Mouse (Mus musculus): ENCODE measurements at regions not wholly inside any gene's neighbourhood (a gene's known extent, or its start where the extent isn't known, plus 50 kb on each side); places are given as distances from the start of the nearest gene placed in this dataset.

DNA sequence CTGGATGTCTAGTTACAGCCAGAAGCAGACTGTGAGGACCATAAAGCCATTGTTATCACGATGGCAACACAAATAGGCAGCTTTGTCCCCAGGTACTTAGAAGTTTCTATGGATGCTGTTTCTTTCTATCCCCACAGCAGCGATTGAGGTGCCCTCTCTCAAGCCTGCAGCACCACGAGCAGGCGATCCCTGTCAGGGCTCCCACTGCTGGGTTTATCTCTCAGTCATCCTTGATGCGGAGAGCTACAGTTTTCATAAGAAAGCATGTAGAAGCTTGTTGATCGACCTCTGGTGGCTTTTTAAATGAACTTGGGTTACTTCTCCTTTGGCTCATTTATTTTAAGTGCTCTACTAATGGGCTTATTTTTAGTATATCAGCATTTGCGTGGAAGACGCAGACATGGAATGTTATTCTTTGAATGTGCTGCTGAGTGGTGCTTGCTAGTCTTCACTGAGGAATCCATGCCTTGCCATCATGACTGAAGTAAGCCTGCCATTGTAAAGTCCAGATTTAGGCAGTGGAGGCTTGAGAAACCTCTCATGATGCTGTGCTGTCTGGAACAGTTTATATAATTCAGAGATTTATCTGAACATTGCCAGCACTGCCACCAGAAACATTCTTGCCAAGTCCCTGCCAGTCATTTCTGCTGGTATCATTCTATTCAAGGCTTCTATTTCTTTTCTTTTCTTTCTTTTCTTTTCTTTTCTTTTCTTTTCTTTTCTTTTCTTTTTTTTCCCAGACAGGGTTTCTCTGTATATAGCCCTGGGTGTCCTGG, 161.0 kb downstream of the Cxcl12 start:
- ATAC-seq (replicated peaks; ENCODE audit: poor library complexity): no peak

DNA sequence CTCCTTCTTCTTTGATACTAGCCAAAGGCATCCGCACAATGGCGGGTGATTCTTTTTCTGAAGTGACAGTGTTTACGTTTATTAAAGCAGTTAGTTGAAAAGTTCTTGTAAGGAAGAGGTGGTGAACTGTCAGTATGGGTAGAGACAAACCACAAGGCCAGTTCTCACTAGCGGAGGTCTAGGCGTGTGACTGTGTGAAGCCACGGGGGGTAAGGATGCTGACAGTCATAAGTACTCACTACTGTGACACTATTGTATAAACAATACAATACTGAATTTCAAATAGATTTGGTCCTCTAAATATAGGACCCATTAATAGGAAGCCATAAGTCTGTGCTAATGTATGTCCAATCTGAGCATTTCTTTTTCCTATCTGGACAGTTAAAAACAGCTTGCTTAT, 161.9 kb downstream of the Cxcl12 start:
- no peak for ATAC-seq (replicated peaks; ENCODE audit: poor library complexity)

- no peak for ATAC-seq (replicated peaks; ENCODE audit: poor library complexity)
These were observed 162.5 kb downstream of the Cxcl12 start for GRCm38 (mm10) chr6:117330726-117331360.

DNA sequence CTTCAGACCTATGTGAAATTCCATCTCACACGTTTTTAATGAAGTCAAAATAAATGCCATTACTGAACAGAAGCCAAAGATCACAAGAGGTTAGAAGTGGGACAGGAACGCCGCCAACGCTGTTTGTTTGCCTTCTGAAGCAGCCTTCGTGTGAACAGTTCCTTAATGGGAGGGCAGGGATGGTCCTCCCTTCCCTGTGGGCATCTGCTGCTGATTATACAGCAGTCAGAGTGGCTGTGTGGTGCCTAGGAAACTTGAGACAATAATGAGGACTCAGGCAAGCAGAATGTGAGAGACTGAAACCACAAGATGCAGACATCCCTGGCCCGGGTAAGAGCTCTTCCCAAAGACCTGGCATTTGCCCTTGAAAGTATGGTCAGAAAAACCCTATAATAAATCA, 164.3 kb downstream of the Cxcl12 start:
- no peak for ATAC-seq (replicated peaks; ENCODE audit: poor library complexity)

GRCm38 (mm10) chr6:117342123-117342522, 173.8 kb downstream of the Cxcl12 start:
- no peak for ATAC-seq (replicated peaks; ENCODE audit: poor library complexity)

- ATAC-seq (replicated peaks; ENCODE audit: poor library complexity): no peak
These were observed 179.0 kb downstream of the Cxcl12 start for GRCm38 (mm10) chr6:117347356-117347755.

DNA sequence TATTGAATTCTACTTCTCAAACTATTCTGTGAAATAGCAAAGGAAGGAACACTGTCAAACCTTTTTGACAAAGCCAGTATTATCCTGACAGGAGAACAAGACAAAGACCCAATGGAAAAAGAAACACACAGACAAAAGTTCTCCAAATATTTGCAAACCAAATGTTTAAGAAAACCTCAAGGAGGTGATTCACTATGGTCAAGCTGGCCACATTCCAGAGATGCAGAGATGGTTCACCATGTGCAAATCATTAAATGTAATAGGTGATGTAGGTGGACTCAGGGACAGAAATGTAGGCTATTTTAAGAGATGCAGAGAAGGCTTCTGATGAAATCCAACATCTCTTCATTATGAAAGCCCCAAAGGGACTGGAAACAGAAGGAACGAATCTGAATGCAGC, 183.5 kb downstream of the Cxcl12 start:
- no peak for ATAC-seq (replicated peaks; ENCODE audit: poor library complexity)

DNA sequence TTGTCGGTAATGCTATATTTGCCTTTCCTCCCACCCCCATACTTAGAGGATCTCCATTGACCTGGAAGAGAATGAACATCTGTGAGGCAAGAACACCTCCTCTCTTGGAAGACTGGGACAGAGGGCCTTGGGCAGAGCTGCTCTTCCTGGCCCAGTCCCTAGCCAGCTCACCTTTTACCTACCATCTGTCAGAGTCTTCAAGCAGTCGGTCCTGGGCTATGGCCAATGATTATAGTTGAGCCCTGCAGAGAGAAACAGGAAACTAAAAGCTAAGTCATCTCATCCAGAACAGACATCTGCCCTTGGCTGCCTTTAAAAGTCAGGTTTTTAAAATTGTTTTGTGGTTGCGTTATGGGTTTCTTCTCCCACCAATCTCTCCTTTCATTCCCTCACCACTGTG, 184.8 kb downstream of the Cxcl12 start:
- ATAC-seq (replicated peaks; ENCODE audit: poor library complexity): no peak

- ATAC-seq (replicated peaks; ENCODE audit: poor library complexity): no peak
These were observed 187.8 kb downstream of the Cxcl12 start for GRCm38 (mm10) chr6:117356101-117356500.

DNA sequence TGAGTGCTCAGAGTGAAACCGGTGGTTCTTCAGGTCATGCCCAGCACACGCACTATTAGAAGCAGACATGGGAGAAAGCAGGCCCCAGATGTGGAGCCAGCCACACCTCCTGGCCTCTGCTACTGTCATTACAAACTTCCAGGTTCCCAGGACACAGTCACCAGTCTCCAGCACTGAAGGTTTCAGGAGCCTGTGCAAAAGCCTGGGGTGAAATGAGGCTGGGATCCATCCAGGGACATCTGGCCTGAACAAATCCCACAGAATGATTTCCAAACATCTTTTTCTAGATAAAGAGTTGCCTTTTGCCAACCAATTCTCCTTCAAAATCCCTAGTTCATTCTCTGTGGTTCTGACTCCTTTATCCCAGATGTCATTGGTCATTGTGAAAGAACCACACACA, 191.1 kb downstream of the Cxcl12 start:
- no peak for ATAC-seq (replicated peaks; ENCODE audit: poor library complexity)

DNA sequence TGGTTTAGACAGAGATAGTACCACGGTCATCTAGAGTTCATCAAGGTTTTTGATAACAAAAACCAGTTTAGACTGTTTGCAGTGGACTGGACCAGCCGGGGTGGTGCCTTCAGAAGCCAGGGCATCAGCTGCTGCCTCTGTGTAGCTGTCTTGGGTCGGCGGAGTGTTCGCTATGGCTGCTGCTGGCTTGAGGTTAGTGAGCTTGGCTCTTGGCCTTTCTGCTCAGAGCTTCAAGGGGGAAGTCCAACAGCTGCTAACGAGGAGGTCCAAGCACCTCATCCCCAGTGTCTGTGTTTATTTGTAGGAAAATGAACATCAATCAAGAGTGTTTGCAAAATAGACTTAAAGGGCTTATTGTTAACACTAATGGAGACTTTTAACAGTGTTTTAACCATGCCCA, 198.2 kb downstream of the Cxcl12 start:
- no peak for ATAC-seq (replicated peaks; ENCODE audit: poor library complexity)

GRCm38 (mm10) chr6:117375989-117376388, 207.7 kb downstream of the Cxcl12 start:
- no peak for ATAC-seq (replicated peaks; ENCODE audit: poor library complexity)

DNA sequence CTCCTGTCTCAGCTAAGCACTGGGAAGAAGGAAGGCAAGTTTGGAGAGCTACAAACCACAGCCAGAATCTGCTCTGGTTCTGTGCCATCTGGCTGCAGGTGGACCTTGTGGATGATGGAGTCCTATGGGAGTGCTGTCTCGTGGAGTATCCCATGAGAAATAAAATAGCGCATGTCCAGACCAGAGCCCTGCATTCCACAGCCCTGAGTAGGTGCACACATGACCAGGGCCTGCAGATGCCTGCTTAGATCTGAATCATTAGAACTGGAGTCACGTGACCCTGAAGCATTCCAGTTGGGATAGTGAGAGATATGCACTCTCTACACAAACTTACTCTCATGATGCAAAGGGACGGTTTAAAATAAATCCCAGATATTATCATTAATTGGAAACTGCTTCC, 211.6 kb downstream of the Cxcl12 start:
- no peak for ATAC-seq (replicated peaks; ENCODE audit: poor library complexity)

GRCm38 (mm10) chr6:117390233-117390848, 222.0 kb downstream of the Cxcl12 start:
- ATAC-seq (replicated peaks; ENCODE audit: poor library complexity): no peak

GRCm38 (mm10) chr6:117393480-117393879, 225.1 kb downstream of the Cxcl12 start:
- peak; percentile 99 for ATAC-seq (replicated peaks; ENCODE audit: poor library complexity)

DNA sequence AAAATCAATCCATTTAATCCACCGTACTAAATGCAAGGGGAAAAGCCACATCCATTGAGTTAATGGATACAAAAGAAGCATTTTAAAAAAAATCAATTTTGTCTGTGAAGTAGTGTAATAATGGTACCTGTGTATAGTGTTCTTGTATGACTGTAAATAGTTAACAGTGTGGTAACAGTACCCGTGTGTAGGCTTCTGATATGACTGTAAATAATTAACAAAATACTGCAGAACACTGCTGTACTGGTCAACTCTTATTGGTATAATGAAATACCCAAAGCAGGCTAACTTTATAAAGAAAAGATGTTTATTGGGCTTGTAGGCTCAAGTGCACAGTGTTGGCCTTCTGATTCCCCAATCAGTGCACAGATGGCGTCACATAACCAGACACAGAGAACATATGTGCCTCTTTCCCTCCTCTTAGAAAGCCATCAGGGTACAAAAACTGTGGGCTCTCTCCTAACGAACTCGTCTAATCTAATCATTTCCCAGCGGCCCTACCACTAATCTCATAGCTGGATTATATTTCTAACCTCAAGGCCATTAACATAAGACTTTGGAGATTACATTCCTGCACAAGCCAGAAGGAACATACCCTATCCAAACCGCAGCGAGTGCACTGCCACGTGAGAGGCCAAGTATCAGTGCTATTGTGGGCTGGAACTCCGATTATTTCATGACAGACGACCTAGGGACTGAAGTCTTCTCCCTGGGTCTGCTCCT, 237.4 kb downstream of the Cxcl12 start:
- ATAC-seq (replicated peaks; ENCODE audit: poor library complexity): no peak

DNA sequence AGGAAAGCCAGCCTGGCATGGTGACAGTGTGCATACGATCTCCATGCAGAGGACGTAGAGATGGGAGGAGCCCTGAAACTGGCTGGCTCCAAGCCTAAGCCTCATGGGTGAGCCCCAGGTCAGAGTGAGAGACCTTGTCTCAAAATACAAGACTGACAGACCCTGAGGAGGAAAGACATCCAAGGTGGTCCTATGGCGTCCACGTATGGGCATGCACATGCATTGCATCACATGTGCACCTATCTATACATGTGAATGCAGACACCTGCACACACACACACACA, 237.9 kb downstream of the Cxcl12 start:
- ATAC-seq (replicated peaks; ENCODE audit: poor library complexity): no peak

- ATAC-seq (replicated peaks; ENCODE audit: poor library complexity): 0 out of 2 replicates have a peak, but pooled peaks have one; percentile 14
These were observed 238.4 kb downstream of the Cxcl12 start for GRCm38 (mm10) chr6:117406757-117407156.

GRCm38 (mm10) chr6:117407206-117407858, 239.0 kb downstream of the Cxcl12 start:
- no peak for ATAC-seq (replicated peaks; ENCODE audit: poor library complexity)

- no peak for ATAC-seq (replicated peaks; ENCODE audit: poor library complexity)
These were observed 239.6 kb downstream of the Cxcl12 start for GRCm38 (mm10) chr6:117407953-117408352.

All from megakaryocyte progenitor cell, adult 5-6 weeks (primary cell).